Mouse (Mus musculus): ENCODE measurements around the gene Ccdc158.

The Ccdc158 gene

GRCm38 (mm10) chr5:92688124-92688523 is 13.1 kb upstream of the Ccdc158 start:
- DNase-seq (ENCODE audit: low spot score), result no peak

- DNase-seq (ENCODE audit: low spot score), result no peak
These were observed 9.8 kb upstream of the Ccdc158 start for GRCm38 (mm10) chr5:92684715-92685460.

DNA sequence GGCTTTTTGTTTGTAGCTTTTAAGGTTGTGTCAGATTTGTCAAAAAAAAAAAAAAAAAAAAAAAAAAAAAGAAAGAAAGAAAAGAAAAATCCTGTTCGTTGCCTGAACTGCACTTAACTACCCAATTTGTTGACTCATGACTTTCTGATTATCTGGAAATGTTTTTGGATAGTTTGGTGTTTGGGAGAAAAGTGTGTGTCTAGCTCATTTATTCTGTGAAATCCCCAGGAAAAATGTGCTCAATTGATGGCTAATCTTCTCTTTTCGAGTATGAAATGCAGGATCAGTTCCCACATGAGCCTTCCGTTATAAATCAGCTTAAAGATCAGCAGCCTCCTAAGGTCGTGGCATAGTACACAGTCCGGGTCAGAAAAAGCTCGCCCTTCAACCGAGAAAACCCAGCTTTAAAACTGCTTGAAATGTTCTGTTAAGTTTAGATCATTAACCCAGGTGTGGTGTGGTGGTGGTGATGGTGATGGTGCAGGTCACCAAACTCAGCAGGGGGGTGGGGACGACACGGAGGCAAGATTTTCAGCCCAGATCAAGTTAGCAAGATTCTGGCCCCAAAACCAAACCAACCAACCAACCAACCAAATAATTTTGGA is 8.9 kb upstream of the Ccdc158 start:
- DNase-seq (ENCODE audit: low spot score), result no peak

DNA sequence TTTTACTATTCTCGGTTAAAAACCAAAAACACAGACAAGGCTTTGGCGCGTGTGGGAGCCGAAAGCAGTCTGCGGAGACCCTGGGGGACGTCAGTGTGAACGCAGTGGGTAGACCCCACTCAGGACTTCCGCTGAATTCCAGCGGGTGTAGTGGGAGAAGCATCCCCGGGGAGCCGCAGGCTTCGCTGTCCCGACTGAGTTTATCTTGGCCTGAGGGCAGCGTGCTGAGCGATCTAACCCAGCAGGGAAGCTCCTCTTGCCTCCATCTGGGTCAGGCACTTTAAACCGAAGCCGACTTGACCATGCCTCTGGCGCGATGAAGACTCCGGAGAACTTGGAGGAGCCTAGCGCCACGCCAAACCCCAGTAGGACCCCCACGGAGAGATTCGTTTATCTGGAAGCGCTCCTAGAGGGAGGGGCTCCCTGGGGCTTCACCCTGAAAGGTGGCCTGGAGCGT is 8.3 kb upstream of the Ccdc158 start, which contains the start of gene Shroom3:
TSS of gene Shroom3 (plus strand) at position 85 of the 457 bp plus-strand sequence.
- DNase-seq (ENCODE audit: low spot score), result no peak

- no peak for DNase-seq (ENCODE audit: low spot score)
These were observed 7.7 kb upstream of the Ccdc158 start for GRCm38 (mm10) chr5:92682621-92683348.

DNA sequence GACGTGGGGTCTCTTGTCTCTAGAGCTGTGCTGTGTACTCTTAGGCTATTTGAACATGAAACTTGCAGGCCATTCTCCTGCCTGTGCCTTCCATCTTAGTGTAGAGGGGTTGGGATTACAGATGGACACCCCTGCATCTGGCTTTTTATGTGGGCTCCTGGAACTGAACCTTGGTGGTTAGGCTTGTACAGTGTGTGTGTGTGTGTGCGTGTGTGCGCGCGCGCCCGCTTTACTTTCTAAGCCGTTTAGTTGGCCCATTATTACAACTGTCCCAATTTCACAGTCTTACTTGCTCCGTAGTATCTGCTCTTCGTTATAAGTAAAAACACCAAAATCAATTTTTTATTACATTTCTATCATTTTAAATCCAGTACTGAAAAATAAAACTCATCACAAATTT is 6.8 kb upstream of the Ccdc158 start:
- DNase-seq (ENCODE audit: low spot score), result no peak

GRCm38 (mm10) chr5:92679441-92679840 is 4.4 kb upstream of the Ccdc158 start:
- peak; percentile 62 for DNase-seq (ENCODE audit: low spot score)

- no peak for DNase-seq (ENCODE audit: low spot score)
These were observed 476 bp upstream of the Ccdc158 start for GRCm38 (mm10) chr5:92675574-92675920.

DNA sequence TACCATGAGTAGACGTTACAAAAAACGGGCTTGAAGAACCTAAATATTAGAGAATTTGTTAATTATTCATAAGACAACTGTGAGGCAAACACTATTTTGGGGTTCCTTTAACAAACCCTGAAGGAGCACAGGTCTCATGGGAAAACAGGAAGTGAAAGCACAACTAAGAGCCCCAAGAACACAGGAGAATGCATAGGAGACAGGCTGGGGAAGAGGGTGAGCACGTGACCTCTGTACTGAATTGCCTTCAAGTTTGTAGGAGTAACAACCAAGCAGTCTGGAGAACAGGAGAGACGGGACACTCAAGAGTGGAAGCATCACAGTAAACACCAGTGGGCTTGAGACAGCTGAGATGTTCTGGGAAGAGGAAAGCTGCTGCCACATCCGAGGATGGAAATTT is 8.2 kb downstream of the Ccdc158 start:
- no peak for DNase-seq (ENCODE audit: low spot score)

GRCm38 (mm10) chr5:92664321-92664720 is 10.8 kb downstream of the Ccdc158 start:
- no peak for DNase-seq (ENCODE audit: low spot score)

- peak; percentile 81 for DNase-seq (ENCODE audit: low spot score)
These were observed 18.8 kb downstream of the Ccdc158 start for GRCm38 (mm10) chr5:92656256-92656655.

- no peak for DNase-seq (ENCODE audit: low spot score)
These were observed 34.2 kb downstream of the Ccdc158 start for GRCm38 (mm10) chr5:92640861-92641260.

DNA sequence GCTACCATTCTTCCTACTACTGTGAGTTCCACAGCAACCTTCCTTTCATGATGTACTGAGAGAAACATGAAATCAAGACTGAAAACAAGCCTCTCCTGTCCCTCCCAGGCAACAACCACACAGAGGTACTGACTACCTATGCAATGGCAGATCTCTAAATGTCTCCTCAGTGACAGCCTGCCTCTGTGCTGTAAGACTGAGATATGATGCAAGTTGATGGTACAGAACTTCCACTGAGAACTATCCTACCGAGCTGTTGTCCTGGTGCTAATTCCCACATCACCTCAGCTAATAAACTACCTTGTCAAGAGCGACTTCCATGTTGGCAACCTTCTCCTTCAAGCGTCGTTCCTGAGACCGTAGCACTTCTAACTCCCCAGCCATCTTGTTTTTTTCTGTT is 39.2 kb downstream of the Ccdc158 start:
- DNase-seq (ENCODE audit: low spot score), result no peak

GRCm38 (mm10) chr5:92634916-92635315 is 40.2 kb downstream of the Ccdc158 start:
- no peak for DNase-seq (ENCODE audit: low spot score)

DNA sequence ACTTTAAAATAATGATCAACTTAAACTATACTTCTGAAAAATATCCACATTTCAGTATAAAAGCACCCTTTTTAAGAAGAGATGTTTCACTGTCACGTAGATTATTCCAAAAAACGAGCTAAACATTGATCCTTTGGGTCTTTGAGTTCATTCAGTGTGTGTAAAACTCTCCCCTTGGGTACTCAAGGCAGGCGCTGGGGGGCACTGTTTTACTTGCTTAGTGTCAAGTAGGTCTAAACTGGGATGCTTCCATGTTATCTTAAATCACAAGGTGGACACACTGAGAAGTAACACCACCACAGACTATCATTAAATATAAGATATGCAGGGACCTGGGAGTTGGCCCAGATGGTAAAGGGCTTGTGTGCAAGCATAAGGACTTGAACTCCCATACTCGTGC is 41.5 kb downstream of the Ccdc158 start:
- no peak for DNase-seq (ENCODE audit: low spot score)

- no peak for DNase-seq (ENCODE audit: low spot score)
These were observed 47.2 kb downstream of the Ccdc158 start for GRCm38 (mm10) chr5:92627896-92628295.

- DNase-seq (ENCODE audit: low spot score), result no peak
These were observed 53.2 kb downstream of the Ccdc158 start for GRCm38 (mm10) chr5:92621883-92622282.

GRCm38 (mm10) chr5:92612756-92613155 is 62.3 kb downstream of the Ccdc158 start:
- DNase-seq (ENCODE audit: low spot score), result no peak

GRCm38 (mm10) chr5:92607492-92608229 is 67.4 kb downstream of the Ccdc158 start:
- DNase-seq (ENCODE audit: low spot score), result no peak

- DNase-seq (ENCODE audit: low spot score), result no peak
These were observed 70.4 kb downstream of the Ccdc158 start for GRCm38 (mm10) chr5:92604452-92605247.

Measured in layer of hippocampus, adult 11-12 months (tissue).